Mouse (Mus musculus): ENCODE data around the gene Dhrs9. TPM values are rescaled to one million over a fixed set of nuclear protein-coding genes. Genes with fewer than 3 reads are reported as not detected.

Dhrs9 gene
- polyA plus RNA-seq, 1 experiment from 2014 or later: not detected

DNA sequence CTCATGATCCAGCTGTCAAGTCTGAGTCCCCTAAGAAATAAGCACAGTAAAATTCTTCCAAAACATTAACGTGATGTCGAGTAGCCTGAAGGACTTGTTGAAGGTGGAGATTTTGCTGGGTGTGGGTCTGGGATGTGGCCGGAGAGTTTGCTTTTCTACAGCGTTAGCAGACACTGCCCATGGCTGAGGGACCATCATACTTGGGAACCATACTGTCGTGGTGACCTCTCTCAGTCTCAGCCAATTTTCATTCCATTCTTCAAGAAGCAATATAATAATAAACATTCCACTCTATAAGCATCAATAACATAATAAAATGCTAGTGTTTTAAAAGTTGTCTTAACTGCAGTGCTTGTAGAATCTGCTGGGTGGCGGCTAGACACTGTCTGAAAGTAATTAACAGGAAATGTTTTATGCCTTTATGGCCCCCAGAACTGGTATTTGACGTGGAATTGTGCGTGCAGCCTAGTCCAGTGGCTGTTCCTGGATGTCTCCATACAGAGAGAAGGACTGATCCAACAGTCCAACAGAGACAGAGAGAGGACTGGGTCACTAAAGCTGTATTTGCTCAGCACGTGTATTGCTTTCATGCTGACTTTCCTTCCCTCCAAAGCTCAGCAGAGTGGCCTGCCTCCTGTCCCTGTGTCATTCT lies 15.5 kb downstream of the Dhrs9 start:
- H3K4me3 ChIP-seq: no peak overlapping the region
- no peaks in the 10 kb centered on the region for H3K9me3 ChIP-seq
- H3K36me3 ChIP-seq (replicated peaks): no peaks in the 10 kb centered on the region
- H3K4me1 ChIP-seq: no peaks in the 10 kb centered on the region
- no peak for DNase-seq (ENCODE audit: low spot score)
- no peak overlapping the region for H3K27ac ChIP-seq (replicated peaks)
- 78% methylated on average over 9 of the region's 9 CpGs for WGBS
- H3K27me3 ChIP-seq (replicated peaks; ENCODE audit: low read depth, poor library complexity, severe bottlenecking): no peaks in the 10 kb centered on the region

DNA sequence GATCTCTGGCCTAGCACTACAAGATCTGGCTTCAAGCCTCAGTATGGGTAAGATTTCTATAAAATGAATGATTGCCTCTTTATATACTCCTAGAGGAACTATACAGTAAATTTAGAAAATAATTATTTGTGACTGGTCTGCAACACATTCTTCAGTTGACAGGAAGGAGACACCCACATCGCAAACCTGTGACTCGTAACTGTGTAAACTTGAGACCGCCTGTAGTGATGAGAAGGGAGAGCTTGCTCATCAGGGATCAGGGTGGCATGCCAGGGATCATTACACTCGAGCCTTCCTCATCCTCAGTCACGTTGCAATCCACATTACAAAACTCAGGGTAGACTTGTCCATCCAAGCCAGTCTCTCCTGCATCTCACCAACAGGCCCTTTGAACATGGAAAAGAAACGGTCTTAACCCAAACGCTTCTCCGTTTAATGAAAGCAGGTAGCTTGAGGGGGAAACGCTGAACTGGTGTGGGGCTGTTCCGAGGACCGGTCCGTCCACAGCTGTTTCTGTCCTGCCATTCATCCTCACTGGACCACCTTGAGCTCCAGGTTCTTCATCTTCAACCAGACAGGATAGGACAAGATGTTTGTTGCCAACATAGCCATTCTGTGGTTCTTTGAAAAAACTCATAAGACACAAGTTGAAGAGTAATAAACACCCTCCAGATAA lies 16.7 kb downstream of the Dhrs9 start:
- no peaks in the 10 kb centered on the region for H3K27me3 ChIP-seq (replicated peaks; ENCODE audit: low read depth, poor library complexity, severe bottlenecking)
- H3K4me3 ChIP-seq: no peak overlapping the region
- H3K36me3 ChIP-seq (replicated peaks): no peaks in the 10 kb centered on the region
- WGBS: 89% methylated on average over 12 of the region's 12 CpGs
- H3K9me3 ChIP-seq: no peaks in the 10 kb centered on the region
- DNase-seq (ENCODE audit: low spot score): no peak
- H3K27ac ChIP-seq (replicated peaks): no peak overlapping the region
- no peaks in the 10 kb centered on the region for H3K4me1 ChIP-seq

DNA sequence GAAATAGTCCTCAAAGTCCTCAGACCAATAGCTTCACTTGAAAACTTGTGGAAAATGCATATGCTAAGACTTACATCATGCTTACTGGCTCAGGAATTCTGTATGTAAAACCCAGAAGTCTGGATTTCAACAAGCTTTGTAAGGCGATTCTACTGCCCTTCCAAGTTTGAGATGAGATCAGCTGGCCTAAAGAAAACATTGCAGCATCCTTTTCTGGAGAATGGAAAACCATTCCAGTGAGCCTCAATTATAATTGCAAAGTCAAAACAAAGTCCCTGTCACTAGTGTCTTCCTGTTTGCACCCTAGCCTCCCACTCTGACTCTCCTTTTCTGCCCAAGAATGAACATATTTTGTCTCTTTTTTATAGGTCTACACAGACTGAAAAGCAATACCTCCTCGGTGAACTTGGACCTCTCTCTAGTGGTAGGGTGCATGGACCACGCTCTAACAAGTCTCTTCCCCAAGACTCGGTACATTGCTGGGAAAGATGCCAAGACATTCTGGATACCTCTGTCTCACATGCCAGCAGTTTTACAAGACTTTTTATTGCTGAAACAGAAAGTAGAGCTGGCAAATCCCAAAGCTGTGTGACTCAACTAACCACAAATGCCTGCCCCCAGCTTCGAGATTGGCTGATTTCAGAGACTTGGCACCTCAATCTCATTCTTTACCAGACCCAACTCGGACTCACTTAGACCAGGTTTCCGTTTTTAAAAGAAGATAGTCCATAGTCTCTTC lies 20.8 kb downstream of the Dhrs9 start:
- 88% methylated on average over 7 of the region's 7 CpGs for WGBS
- DNase-seq (ENCODE audit: low spot score): no peak
- H3K9me3 ChIP-seq: no peaks in the 10 kb centered on the region

GRCm38 (mm10) chr2:69401891-69402290 lies 21.6 kb downstream of the Dhrs9 start:
- H3K27me3 ChIP-seq (replicated peaks; ENCODE audit: low read depth, poor library complexity, severe bottlenecking): no peaks in the 10 kb centered on the region
- WGBS: 86% methylated on average over 6 of the region's 6 CpGs

More for the DNA sequence above, 20.8 kb downstream of the Dhrs9 start:
- no peaks in the 10 kb centered on the region for H3K27me3 ChIP-seq (replicated peaks; ENCODE audit: low read depth, poor library complexity, severe bottlenecking)
- no peaks in the 10 kb centered on the region for H3K4me1 ChIP-seq
- H3K4me3 ChIP-seq: no peak overlapping the region
- no peaks in the 10 kb centered on the region for H3K36me3 ChIP-seq (replicated peaks)
- H3K27ac ChIP-seq (replicated peaks): no peak overlapping the region

GRCm38 (mm10) chr2:69402309-69402708 lies 22.1 kb downstream of the Dhrs9 start:
- no peaks in the 10 kb centered on the region for H3K9me3 ChIP-seq
- 81% methylated on average over 7 of the region's 7 CpGs for WGBS

More at GRCm38 (mm10) chr2:69401891-69402290, 21.6 kb downstream of the Dhrs9 start:
- H3K9me3 ChIP-seq: no peaks in the 10 kb centered on the region
- H3K4me3 ChIP-seq: no peak overlapping the region
- no peak overlapping the region for H3K27ac ChIP-seq (replicated peaks)
- H3K4me1 ChIP-seq: no peaks in the 10 kb centered on the region
- no peaks in the 10 kb centered on the region for H3K36me3 ChIP-seq (replicated peaks)
- DNase-seq (ENCODE audit: low spot score): no peak

DNA sequence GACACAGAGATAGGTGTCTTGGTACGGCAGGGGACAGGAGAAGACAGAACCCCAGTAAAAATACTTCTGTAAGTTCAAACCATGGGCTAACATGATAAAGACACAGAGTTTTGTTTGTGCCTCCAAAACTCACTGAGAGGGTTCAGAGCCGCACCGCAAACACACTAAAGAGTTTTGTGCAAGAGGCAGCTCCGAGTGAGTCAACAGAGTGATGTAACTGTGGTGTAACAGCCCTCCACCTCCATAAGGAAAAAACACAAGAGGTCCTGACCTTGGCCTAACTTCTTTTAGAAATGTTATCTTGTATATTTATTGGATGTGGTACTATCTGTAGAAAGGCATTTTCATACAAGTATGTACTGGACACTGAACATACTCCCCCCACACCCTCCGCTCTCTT lies 25.4 kb downstream of the Dhrs9 start:
- no peaks in the 10 kb centered on the region for H3K36me3 ChIP-seq (replicated peaks)
- H3K9me3 ChIP-seq: no peaks in the 10 kb centered on the region
- no peaks in the 10 kb centered on the region for H3K4me1 ChIP-seq
- H3K27ac ChIP-seq (replicated peaks): no peak overlapping the region
- no peaks in the 10 kb centered on the region for H3K27me3 ChIP-seq (replicated peaks; ENCODE audit: low read depth, poor library complexity, severe bottlenecking)
- DNase-seq (ENCODE audit: low spot score): no peak
- H3K4me3 ChIP-seq: no peak overlapping the region
- WGBS: 97% methylated on average over 5 of the region's 5 CpGs

More at GRCm38 (mm10) chr2:69402309-69402708, 22.1 kb downstream of the Dhrs9 start:
- no peaks in the 10 kb centered on the region for H3K27me3 ChIP-seq (replicated peaks; ENCODE audit: low read depth, poor library complexity, severe bottlenecking)
- H3K36me3 ChIP-seq (replicated peaks): no peaks in the 10 kb centered on the region
- no peak for DNase-seq (ENCODE audit: low spot score)
- H3K4me1 ChIP-seq: no peaks in the 10 kb centered on the region
- no peak overlapping the region for H3K27ac ChIP-seq (replicated peaks)
- no peak overlapping the region for H3K4me3 ChIP-seq

GRCm38 (mm10) chr2:69414539-69414938 lies 34.3 kb downstream of the Dhrs9 start:
- Histone ChIP-seq H3K36me3 (replicated peaks) (no peaks in the 10 kb centered on the region), H3K27ac (replicated peaks) (no peak overlapping the region), H3K4me1 (peaks cover 21% of the 10 kb centered on the region), H3K9me3 (no peaks in the 10 kb centered on the region), H3K27me3 (replicated peaks; ENCODE audit: low read depth, poor library complexity, severe bottlenecking) (peaks cover 16% of the 10 kb centered on the region), H3K4me3 (no peak overlapping the region)
- no peak for DNase-seq (ENCODE audit: low spot score)
- WGBS: 94% methylated on average over 10 of the region's 10 CpGs

- H3K4me3 ChIP-seq: no peak overlapping the region
- 82% methylated on average over 6 of the region's 6 CpGs for WGBS
- H3K4me1 ChIP-seq: peaks cover 21% of the 10 kb centered on the region
- no peak overlapping the region for H3K27ac ChIP-seq (replicated peaks)
- DNase-seq (ENCODE audit: low spot score): no peak
- H3K36me3 ChIP-seq (replicated peaks): no peaks in the 10 kb centered on the region
- no peaks in the 10 kb centered on the region for H3K9me3 ChIP-seq
- H3K27me3 ChIP-seq (replicated peaks; ENCODE audit: low read depth, poor library complexity, severe bottlenecking): peaks cover 16% of the 10 kb centered on the region
Measured at GRCm38 (mm10) chr2:69415070-69415469, 34.8 kb downstream of the Dhrs9 start.

DNA sequence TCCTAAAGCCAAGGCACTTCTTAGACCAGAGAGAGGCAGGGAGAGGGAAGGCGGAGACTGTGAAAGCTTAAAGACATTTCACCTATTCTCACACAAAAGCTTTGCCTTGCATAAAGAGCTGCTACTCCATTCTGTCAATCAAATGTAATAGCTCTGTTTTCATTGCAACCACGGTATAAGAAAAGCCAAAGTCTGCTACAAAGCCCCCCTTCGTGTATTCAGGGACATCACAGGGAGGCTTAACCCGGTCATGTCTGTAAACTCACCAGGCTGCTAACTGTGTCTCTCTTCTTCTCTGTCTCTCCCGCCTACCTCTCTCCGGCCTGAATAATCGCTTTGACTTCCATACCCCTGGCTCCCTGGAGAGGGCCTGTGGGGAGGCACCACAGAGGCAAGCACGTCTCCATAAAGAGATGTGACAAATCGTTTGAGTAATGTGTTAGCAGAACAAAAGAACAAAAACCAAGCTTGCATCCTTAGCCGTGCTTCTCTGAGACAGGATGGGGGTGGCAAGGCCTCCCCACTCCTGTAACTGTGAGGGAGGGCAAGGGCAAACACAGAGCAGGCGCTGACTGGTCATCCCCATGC lies 38.1 kb downstream of the Dhrs9 start:
- Histone ChIP-seq H3K27ac (replicated peaks) (no peak overlapping the region), H3K4me3 (0 out of 2 replicates have a peak overlapping the region, but pooled peaks have one; percentile 4), H3K36me3 (replicated peaks) (no peaks in the 10 kb centered on the region), H3K4me1 (peaks cover 21% of the 10 kb centered on the region), H3K9me3 (no peaks in the 10 kb centered on the region), H3K27me3 (replicated peaks; ENCODE audit: low read depth, poor library complexity, severe bottlenecking) (peaks cover 30% of the 10 kb centered on the region)
- WGBS: 6% methylated on average over 11 of the region's 11 CpGs
- peak; percentile 45 for DNase-seq (ENCODE audit: low spot score)

DNA sequence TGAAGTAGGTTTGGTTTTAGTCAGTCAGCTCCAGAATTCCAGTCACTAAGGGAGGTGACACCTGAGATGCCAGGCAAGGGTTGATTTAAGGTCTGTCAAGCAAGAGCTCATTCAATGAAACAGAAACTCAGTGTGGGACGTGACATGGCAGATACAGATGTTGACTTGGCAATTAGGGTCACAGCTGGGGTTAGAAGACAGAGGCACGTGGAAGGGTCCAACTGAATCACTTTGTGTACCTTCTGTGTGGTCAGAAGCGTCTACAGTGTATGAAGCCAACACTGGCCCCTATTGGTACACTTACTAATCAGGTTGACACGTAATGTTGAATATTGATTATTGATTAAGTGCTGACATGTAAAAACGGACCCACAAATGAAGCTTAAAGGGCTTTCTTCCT lies 44.6 kb downstream of the Dhrs9 start:
- H3K36me3 ChIP-seq (replicated peaks): no peaks in the 10 kb centered on the region
- no peaks in the 10 kb centered on the region for H3K9me3 ChIP-seq
- peaks cover 14% of the 10 kb centered on the region; the same call in 1 of the 2 replicates for H3K27me3 ChIP-seq (replicated peaks; ENCODE audit: low read depth, poor library complexity, severe bottlenecking)

GRCm38 (mm10) chr2:69426081-69426480 lies 45.8 kb downstream of the Dhrs9 start:
- H3K9me3 ChIP-seq: no peaks in the 10 kb centered on the region
- no peaks in the 10 kb centered on the region for H3K4me1 ChIP-seq
- 93% methylated on average over 1 of the region's 1 CpGs for WGBS
- H3K4me3 ChIP-seq: no peak overlapping the region
- peaks cover 3% of the 10 kb centered on the region; the same call in 1 of the 2 replicates for H3K27me3 ChIP-seq (replicated peaks; ENCODE audit: low read depth, poor library complexity, severe bottlenecking)
- H3K36me3 ChIP-seq (replicated peaks): no peaks in the 10 kb centered on the region
- no peak overlapping the region for H3K27ac ChIP-seq (replicated peaks)
- DNase-seq (ENCODE audit: low spot score): no peak

More for the DNA sequence above, 44.6 kb downstream of the Dhrs9 start:
- no peak for DNase-seq (ENCODE audit: low spot score)
- no peaks in the 10 kb centered on the region for H3K4me1 ChIP-seq
- H3K4me3 ChIP-seq: no peak overlapping the region
- 65% methylated on average over 5 of the region's 5 CpGs for WGBS
- no peak overlapping the region for H3K27ac ChIP-seq (replicated peaks)

- no peak overlapping the region for H3K4me3 ChIP-seq
- H3K9me3 ChIP-seq: no peaks in the 10 kb centered on the region
- no peak overlapping the region for H3K27ac ChIP-seq (replicated peaks)
- peaks cover 4% of the 10 kb centered on the region; the same call in 1 of the 2 replicates for H3K36me3 ChIP-seq (replicated peaks)
- no peak for DNase-seq (ENCODE audit: low spot score)
- no peaks in the 10 kb centered on the region for H3K27me3 ChIP-seq (replicated peaks; ENCODE audit: low read depth, poor library complexity, severe bottlenecking)
- 88% methylated on average over 10 of the region's 10 CpGs for WGBS
- H3K4me1 ChIP-seq: no peaks in the 10 kb centered on the region
Measured at GRCm38 (mm10) chr2:69427141-69427540, 46.9 kb downstream of the Dhrs9 start.
